Mouse (Mus musculus): Measurements from ENCODE around the gene Cacna1c. TPM values are rescaled to one million over a fixed set of nuclear protein-coding genes. Genes with fewer than 3 reads are reported as not detected.

Cacna1c gene
- total RNA-seq, 2 experiments from 2014 or later = 2.1 to 2.7 TPM

DNA sequence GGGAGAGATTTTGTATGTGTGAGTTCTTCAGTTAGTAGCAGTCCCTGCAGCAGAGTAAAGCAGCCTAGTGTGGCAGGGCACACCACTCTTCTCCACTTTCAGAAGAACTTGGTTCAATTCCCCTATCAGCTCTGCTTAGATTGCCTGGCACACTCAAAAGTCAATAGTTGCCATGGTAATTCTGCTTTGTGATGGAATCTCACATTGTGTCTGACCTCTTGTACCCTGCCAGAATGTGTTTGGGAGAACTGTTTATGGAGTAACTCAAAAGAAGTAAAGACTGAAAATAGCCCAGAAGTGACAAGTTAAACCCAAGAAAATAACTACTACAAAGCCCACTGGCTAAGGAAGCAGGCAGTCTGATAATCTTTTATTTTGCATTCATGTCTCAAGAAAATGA, 240.4 kb downstream of the Cacna1c start:
- DNase-seq = no peak

GRCm38 (mm10) chr6:118954988-118955554, 241.1 kb downstream of the Cacna1c start:
- DNase-seq = no peak

GRCm38 (mm10) chr6:118952377-118952776, 243.8 kb downstream of the Cacna1c start:
- no peak for DNase-seq

DNA sequence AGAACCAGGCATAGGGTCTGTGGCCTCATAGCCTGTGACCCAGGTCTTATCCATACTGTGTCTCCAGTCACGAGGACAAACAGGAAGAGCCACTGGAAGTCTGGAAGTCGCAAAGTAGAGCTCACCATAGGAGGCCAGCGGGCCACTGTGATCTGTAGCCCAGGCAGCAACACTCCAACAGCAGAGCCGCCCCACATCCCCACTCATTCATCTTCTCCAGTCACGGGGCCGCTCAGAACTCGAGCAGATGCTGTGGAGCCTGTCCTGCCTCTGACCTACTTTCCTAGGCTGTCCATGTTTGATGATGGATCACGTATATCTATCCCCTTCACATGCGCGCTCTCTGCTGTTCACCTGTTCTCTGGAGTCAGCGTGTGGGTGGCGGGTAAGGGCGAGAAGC, 246.0 kb downstream of the Cacna1c start:
- no peak for DNase-seq

DNA sequence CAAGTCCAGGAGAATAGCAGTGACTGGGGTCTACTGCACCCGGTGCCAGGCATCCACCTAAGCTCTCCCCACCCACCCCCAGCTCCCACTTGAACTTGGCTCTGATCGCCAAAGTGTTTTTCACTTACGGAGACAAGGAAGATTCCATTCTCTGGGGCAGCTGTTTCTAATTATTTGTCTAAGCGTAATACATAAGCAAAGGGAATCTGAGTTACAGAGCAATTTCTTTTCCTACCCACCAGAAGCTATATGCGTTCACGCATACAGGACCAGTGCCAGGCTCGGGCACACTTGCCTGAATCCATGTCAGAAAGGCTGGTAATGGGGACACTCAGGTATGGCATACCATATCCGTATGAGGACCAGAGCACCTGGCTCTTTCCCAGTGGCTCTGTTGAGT, 248.9 kb downstream of the Cacna1c start:
- DNase-seq = no peak

GRCm38 (mm10) chr6:118946660-118947059, 249.6 kb downstream of the Cacna1c start:
- no peak for DNase-seq

DNA sequence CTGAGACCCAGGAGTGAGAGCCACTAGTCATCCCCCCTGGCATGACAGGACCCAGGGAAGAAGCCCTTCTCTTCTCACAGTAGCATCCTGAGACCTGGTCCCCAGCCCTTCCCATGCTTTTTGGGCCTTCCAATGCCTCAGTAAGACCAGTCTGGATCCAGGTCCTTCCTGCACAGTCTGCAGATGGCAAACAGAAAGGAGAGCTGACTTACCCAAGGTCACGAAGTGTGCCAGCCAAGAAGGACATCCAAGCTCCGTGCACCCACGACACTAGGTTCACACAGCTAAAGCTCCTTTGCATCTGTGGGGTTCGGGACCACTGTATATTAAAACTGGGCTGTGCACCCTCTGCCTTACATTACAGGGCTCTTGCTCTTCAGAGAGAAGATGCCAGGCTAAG, 252.1 kb downstream of the Cacna1c start:
- no peak for DNase-seq

- DNase-seq = no peak
Observed at GRCm38 (mm10) chr6:118941816-118942215, 254.4 kb downstream of the Cacna1c start.

GRCm38 (mm10) chr6:118941036-118941435, 255.2 kb downstream of the Cacna1c start:
- no peak for DNase-seq

- DNase-seq = no peak
Observed at GRCm38 (mm10) chr6:118939626-118940025, 256.6 kb downstream of the Cacna1c start.

GRCm38 (mm10) chr6:118938386-118939096, 257.7 kb downstream of the Cacna1c start:
- no peak for DNase-seq

DNA sequence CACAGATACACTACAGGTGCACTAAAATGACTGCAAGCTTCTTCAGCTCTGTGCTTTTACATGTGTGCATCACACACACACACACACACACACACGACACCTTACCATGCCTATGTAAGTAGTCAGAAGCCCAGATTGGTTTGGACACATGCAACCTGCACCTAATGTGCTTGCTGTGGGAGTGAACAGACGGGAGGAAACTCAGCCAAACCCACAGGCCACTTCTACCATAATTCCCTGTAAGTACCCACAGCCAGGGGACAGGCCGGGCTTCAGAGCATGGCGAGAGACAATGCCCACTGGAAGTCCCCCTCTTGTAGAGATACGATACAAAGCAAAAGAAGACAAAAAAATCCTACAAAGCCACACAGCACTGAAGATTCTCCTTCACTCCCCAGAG, 258.7 kb downstream of the Cacna1c start:
- DNase-seq = no peak

DNA sequence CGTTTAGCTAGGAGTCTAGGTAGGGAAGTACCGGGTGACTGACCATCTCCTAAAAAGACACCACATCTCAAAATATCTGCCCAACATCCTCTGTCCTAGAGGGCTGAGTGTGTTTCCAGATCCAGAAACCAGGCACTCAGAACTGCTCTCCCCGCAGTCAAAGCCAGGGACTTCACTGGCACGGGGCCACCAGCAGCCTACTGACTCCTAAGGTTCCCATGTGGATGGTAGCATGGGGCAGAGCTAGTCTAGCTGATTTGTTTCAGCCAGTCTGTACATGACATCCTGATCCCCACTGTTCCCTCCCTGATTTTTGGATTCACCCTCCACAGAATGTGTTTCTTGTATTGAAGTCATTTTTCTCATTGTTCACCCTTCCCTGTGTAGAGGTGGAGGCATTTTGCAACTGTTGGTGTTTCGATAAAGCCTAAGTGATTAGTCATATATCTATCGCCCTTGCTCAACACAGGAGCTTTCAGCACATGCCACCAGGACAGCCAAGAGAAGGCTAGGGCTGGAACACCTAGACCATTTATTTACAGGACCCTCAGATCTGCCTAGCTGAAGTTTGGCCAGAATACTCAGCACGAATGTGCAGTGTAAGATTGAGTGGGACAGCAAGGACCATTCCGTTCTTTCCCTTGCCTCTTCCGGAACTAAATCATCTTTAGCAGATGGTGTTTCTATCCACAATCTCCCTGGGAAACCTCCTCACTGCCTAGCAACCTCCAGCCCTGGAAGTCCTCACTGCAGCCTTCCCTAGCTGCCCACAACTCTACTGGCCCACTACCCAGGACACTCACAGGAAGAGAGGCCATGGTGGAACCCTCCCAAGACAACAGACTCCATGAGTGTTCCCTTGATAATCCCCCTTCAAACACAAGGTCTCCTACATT, 260.4 kb downstream of the Cacna1c start:
- no peak for DNase-seq

DNA sequence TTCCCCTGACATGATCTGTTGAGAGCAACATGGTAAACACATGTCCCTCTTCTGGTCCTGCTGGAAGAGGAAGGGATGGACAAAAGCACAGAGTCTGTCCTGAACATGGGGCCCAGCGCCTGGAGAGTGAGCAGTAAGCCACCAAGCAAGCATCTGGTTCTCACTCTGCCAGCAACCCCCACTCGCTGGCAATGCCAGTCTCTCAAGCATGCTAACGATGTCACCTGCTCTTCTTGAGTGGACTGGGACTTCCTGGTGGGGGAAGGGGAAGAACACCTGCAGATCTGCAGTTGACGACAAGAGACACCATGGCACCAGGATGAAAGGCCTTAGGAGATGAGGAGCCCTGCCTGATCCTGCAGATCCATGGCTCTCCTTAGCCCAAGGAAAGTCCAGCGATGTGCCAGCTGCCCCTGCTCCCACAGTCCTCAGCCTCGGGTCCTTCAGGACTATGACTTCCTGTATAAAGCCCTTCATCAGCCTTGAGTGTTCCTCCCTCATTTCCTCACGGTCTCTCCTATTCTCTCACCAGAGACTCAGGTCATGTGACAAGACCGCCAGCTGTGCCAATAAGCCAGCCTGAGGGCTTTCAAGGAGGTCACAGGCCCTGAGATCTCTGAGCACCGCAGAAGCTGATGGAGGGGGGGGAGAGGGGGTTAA, 261.8 kb downstream of the Cacna1c start:
- no peak for DNase-seq

DNA sequence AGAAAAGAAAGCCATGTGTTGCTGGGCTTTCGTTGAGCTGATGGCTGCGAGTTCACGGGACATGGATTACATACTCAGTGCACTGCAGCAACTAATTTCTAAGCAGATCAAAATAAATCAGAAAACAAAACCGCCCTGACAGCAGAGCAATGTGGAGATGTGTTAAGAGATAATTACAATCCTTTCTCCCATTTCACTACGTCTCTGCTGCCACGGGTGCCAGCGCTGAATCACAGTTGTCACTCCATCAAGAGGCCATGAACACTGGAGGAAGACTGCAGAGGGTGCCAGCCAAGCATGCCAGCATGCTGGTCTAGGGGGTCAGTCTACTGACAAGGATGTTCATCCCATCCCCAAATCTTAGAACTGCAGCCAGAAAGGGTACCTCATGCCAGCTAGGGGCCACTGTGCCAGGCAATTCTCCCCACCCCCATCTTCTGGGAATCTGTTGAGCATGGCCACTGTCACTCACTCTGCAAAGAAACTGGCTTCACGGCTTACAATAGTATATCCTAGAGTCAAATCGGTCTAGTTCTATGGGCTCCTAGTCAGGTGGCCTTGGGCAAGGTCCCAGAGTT, 263.1 kb downstream of the Cacna1c start:
- DNase-seq = no peak

GRCm38 (mm10) chr6:118932002-118932700, 264.1 kb downstream of the Cacna1c start:
- DNase-seq = no peak

DNA sequence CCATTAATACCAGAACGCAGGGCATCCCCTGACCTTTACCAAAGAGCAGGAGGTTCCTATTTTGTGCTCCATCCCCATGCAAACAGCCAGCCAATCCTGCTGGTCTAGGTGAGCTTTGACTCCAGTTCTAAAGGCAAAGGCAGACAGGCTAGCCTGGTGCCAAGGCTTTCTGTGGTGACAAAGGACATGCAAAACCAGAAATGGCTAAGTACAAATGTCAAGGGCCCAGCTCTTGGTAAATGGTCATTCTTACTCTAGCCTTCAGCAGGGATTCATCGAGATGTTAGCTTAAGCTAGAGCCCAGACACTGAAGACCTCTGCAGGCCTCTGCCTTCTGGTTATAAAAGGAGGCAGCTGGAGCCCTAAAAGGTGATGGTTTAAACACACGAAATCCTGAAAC, 269.5 kb downstream of the Cacna1c start:
- DNase-seq = no peak

GRCm38 (mm10) chr6:118924426-118924825, 271.8 kb downstream of the Cacna1c start:
- no peak for DNase-seq

DNA sequence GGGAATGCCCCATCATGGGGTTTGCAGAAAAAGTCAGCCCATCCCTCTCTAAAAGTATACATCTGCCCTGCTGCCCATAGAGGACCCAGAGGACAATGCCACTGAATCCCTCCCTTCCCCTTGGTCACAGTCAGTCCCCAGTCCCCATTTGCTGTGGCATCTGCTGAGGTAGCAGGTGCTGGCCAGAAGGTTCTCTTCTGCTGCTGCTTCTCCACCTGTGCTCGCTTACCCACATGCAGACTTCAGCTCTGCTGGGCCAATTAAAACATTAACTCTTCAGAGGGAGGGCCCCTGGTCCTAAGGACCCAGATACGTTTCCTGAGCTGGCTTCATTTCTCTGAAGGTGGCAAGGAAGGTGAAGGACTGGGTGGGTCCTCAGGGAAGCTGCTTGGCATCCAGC, 272.3 kb downstream of the Cacna1c start:
- no peak for DNase-seq

GRCm38 (mm10) chr6:118923212-118923577, 273.0 kb downstream of the Cacna1c start:
- no peak for DNase-seq

DNA sequence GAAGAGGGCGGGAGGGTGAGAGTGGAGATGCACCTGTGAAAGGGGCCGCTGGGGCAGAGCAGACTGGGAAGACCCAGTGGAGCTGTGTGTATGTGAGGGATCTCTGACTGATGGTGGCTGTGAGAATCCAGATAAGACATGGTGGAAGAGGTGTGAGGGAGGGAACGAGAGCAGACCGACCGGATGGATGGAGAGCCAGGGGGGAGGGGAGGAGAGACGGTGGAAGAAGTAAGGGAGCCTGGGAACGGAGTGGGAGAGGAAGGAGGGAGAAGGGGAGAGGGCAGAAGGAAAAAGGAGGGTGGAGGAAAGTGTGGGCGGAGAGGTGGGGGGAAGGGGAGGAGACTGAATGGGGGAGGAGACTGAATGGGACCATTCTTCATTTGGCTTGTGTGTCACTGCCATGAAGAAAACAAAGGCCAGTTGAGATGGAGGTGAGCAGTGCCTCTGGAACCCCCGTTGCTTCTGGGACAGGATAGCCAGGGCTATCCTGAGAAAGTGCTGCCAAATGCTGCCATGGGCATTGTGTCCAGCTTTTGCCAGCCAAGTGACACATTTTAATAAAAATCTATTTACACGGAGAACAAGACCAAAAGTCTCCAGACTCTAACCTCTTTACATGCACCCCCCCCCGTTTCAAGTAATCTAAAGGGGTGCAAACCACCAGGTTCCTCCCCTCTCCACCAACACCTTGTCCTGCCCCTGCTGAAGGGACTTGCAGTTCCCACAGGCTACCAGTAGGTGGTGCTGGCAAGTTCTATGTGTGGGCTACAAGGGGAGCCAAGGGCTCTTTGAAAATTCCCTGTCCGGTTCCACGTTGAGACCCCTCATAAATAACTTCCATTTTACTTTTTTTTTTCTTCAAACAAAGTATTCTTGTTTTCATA, 273.6 kb downstream of the Cacna1c start:
- peak; percentile 41 for DNase-seq

Measured in gastrocnemius, postnatal 25 days (tissue).